Mouse (Mus musculus): ENCODE measurements around the gene Dgkg. TPM values are rescaled to one million over a fixed set of nuclear protein-coding genes. Genes with fewer than 3 reads are reported as not detected.

Gene Dgkg
- polyA plus RNA-seq, 1 experiment = 21.1 TPM

- no peak for DNase-seq (ENCODE audit: extremely low spot score in 1 of 2, low spot score in 1 of 2)
These were observed 107.7 kb downstream of the Dgkg start for GRCm38 (mm10) chr16:22549346-22549745.

- DNase-seq (ENCODE audit: extremely low spot score in 1 of 2, low spot score in 1 of 2) = peak; percentile 78 to 92
These were observed 108.6 kb downstream of the Dgkg start for GRCm38 (mm10) chr16:22548167-22549080.

GRCm38 (mm10) chr16:22547741-22548140 lies 109.3 kb downstream of the Dgkg start:
- DNase-seq (ENCODE audit: extremely low spot score in 1 of 2, low spot score in 1 of 2) = no peak

DNA sequence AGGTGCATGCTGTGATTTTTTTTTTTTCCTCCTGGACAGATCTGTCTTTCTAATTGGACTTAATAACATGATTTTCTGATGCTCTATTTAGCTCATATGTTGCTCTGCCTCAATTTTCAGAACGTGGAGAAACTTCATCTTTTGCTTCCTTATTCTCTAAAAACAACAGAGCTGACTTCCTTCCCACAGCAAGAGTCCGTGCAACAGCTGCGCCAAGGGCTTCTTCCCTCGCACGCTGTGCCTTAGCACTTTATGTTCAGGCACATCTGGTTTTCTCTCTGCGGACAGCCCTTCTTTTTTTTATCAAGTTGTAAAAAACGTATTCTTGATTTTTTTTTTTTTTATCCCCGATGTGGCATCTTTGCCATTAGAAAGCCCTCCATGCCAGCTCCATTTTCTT lies 111.2 kb downstream of the Dgkg start:
- DNase-seq (ENCODE audit: extremely low spot score in 1 of 2, low spot score in 1 of 2) = no peak

DNA sequence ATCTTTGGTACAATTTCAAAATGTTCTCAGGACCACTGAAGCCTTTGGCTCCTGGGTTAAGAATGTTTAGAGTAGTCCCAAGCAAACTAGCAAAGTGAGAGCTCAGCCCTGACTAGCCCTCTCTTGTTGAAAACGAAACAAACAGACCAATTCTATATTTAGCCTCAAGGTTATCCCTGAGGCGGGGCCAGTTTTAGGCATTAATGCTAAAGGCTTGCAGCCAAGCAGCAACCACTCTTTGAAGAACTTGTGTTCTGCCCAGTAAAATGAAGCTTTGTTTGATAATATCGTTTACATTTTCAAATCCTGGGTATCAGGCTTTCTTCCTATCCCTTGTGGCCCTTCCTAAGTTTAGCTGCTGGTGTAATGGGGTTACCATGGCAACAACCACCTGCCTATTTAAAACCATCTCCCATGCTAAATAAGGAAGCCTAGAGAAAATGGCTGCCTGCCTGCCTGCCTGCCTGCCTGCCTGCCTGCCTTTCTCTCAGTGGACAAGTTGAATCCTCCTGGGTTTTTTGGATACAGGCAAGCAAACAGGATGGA lies 111.9 kb downstream of the Dgkg start:
- DNase-seq (ENCODE audit: extremely low spot score in 1 of 2, low spot score in 1 of 2) = peak; percentile 80 to 87

GRCm38 (mm10) chr16:22542691-22543141 lies 114.3 kb downstream of the Dgkg start:
- no peak for DNase-seq (ENCODE audit: extremely low spot score in 1 of 2, low spot score in 1 of 2)

DNA sequence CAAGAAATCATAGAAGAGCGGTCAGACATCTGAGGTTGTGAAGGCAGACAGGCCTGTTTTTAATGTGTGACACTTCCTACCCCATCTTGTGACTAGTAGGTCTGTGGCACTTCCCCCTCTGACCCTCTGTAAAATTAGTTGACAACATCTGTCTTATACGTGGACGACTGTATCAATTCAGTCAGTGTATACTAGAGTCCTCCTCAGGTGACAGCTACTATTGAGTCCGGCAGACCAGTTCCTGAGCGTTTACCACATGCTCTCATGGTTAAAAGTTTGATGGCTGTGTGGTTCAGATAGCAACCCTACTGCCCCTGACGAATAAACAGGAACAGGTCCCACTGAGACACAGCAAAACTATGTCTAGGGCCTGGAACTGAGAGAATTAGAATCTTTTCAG lies 117.7 kb downstream of the Dgkg start:
- no peak for DNase-seq (ENCODE audit: extremely low spot score in 1 of 2, low spot score in 1 of 2)

GRCm38 (mm10) chr16:22536581-22537160 lies 120.3 kb downstream of the Dgkg start:
- no peak for DNase-seq (ENCODE audit: extremely low spot score in 1 of 2, low spot score in 1 of 2)

- no peak for DNase-seq (ENCODE audit: extremely low spot score in 1 of 2, low spot score in 1 of 2)
These were observed 123.9 kb downstream of the Dgkg start for GRCm38 (mm10) chr16:22533087-22533486.

DNA sequence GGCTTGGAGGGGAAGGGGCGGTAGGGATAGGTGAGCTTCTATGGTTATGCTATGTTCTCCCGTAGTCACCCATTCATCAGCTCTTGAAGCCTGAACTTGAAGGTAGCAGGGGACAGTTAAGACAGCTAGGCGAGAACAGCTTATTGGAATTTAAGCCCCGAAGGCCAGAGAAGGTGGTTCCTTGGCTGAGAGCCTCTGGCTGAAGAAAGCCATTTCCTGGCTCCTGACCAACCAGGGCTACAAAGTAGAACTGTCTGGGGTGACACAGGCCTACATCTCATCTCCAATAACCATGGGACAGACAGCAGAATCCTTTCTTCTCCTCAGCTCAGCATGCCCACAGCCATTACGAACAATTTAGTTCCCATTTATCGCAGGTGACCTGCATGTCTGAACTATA lies 125.2 kb downstream of the Dgkg start:
- DNase-seq (ENCODE audit: extremely low spot score in 1 of 2, low spot score in 1 of 2) = no peak

GRCm38 (mm10) chr16:22531041-22531440 lies 126.0 kb downstream of the Dgkg start:
- DNase-seq (ENCODE audit: extremely low spot score in 1 of 2, low spot score in 1 of 2) = no peak

- DNase-seq (ENCODE audit: extremely low spot score in 1 of 2, low spot score in 1 of 2) = no peak
These were observed 129.5 kb downstream of the Dgkg start for GRCm38 (mm10) chr16:22527499-22527939.

DNA sequence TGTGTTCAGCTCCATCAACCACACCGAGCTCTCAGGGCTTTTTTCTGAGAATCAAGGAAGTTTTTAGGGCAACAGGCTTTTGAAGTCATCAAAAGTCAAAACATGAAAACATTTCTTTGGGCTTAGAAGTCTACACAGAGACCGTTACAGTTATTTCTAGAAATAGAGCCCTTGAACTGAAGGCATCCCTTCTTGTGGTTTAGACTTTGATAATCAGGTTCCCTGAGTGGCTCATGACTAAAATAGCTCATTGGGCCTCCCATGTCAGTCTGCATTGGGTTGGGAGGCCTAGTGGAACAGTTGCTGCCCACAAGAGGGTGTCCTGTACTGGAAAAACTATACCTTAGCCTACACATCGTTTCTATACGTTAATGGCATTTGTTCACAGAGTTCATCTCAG lies 130.6 kb downstream of the Dgkg start:
- DNase-seq (ENCODE audit: extremely low spot score in 1 of 2, low spot score in 1 of 2) = no peak

DNA sequence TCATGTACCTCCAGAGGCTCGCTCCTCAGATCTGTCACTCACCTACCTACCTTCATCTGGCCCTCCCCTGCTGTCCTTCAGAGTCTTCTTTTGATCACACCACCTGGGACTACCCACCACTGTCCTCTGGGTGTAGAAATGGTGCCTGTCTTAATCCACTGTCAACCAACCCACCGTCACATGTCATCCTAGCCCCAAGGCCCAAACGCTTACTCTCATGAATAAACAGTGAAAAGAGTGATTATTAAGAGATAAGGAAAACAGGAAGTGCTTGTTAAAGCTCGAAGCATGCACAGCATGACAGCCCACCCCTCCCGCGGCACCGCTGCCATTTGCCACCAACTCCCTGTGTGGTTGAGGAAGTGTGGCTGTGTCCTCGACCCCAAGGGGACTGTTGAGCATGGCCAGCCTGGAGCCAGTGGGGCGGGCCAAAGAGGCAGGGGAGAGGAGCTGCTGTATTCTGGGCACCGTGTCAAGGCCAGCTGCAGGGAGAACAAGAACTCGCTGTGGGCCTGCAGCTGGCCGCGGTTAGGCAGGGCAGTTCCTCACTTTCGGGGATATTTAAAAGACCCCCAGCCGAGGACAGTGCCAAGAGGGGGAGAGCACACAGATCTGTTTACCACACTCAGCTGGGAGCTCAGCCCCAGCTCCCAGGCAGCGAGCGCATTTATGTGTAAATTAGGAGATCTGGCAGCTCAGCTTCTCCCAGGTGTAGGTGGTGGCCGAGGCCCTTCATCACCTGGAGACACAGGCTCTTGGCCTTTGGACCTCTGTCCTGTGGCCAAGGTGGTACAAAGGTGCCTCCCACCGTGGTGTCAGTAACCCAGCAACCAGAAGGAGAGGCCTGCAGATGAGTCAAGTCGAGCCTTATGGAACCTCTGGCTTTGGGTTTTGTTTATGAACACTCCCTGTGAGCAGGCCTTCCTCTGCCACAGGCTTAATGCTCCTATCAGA lies 139.3 kb downstream of the Dgkg start:
- peak; percentile 54 to 63 for DNase-seq (ENCODE audit: extremely low spot score in 1 of 2, low spot score in 1 of 2)

DNA sequence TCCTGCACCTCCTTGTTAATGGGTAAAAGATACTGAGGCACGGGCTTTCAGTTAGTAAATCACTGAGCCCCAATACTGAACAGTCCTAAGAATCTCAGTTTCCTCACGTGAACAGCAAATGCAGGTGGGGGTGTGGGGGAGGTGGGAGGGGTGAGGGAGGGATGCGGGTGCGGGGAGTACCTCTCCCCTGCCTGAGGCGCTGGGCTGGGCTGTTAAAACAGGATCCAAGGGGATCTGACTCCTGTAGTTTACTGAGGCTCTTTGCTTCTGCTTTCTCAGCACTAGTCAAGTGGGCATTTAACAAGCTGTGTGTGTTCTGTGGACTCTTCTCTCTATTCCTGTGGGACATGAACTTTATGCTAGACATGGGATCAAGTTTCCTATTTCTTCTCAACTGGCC lies 141.5 kb downstream of the Dgkg start:
- DNase-seq (ENCODE audit: extremely low spot score in 1 of 2, low spot score in 1 of 2) = no peak

DNA sequence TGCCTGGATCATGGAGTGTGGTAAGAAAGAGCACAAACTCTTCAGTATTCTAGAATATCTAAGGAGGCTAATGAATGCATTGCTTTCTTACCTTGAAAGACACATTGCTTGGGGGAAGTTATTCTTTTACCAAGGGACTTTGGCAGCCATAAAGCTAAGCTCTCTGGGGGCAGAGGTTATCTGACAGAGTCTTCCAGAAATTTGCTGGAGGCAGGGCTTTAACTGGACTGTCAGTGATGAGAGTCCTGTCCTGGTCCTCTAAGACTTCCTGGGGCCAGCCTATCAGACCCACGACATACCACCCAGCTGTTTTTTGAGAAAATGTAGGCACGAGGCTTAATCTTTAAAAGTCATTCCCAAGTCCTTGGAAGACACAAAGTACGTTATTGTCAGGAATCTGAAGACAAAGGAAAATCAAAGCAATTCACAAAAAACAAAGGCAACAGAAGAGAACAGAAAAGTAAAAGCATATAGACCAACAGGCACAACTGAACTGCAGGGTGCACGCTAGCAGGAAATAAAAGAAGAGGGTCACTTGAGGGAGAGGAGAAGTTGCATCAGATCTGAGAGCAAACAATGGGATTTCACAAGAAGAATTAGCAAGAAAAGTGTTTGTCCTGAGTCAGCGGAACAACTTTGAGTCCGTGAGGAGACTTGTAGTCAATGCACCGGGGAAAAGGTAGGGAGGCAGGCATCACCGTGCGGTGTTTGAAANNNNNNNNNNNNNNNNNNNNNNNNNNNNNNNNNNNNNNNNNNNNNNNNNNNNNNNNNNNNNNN lies 146.0 kb downstream of the Dgkg start:
- no peak for DNase-seq (ENCODE audit: extremely low spot score in 1 of 2, low spot score in 1 of 2)

- peak in 1 of 2 experiments; percentile 53 for DNase-seq (ENCODE audit: extremely low spot score in 1 of 2, low spot score in 1 of 2)
These were observed 148.0 kb downstream of the Dgkg start for GRCm38 (mm10) chr16:22508936-22509563.

- no peak for DNase-seq (ENCODE audit: extremely low spot score in 1 of 2, low spot score in 1 of 2)
These were observed 151.4 kb downstream of the Dgkg start for GRCm38 (mm10) chr16:22505656-22506055.

DNA sequence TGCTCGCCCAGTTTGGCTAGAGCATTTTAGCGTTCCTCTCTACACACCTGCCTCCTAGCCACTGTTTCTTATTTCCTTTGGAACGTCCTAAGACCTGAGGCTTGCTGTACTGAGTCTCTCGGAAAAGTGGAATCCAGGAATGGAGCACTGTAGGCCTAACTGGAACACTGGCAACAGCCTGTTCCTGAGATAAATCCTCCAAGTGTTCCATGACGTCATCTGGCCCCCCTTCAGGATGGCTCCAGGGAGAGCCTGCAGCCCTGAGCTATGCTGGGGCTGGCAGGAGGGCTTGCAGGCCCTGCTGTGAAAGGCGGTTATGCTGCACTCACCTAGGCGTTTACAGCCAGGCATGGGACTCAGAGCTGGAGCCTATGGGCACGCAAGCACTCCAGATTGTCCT lies 152.2 kb downstream of the Dgkg start:
- peak; percentile 24 to 61 for DNase-seq (ENCODE audit: extremely low spot score in 1 of 2, low spot score in 1 of 2)

Measured in frontal cortex, adult 2 months (tissue).